Mouse (Mus musculus): ENCODE data around the gene Mpz.

DNA sequence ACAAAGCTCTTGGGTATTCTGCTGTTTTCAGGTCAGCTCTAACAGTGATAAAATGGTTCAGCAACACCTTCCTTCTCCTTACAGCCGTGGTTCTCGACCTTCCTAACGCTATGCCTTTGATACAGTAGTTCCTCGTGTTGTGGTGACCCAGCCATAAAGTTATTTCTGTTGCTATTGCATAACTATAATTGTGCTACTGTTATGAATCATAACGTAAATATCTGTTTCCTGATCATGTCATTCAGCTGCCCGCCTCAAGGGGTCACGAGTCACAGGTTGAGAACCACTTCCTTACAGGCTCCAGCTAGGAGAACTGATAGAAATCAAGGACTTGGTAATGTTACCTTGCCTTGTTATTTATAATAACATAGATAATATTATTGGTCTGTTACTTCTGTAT lies 33.8 kb downstream of the Mpz start:
- TF ChIP-seq CTCF (IDR thresholded peaks at IDR 0.05; ENCODE audit: low read depth, low read length) = no peak
- TF ChIP-seq POLR2A (IDR thresholded peaks at IDR 0.05; ENCODE audit: insufficient read depth, low read length) = no peak
- TF ChIP-seq EP300 (IDR thresholded peaks at IDR 0.05; ENCODE audit: insufficient read depth, low read depth, low read length) = no peak

Measured in ES-Bruce4 (cell line).